Mouse (Mus musculus): ENCODE data around the gene Ncaph2.

Ncaph2 gene

GRCm38 (mm10) chr15:89355241-89356187, at the start of gene Ncaph2, which contains the start of gene Lmf2:
Gene Ncaph2 (plus strand): TSS chr15:89355719.
Gene Lmf2 (minus strand): TSS chr15:89355659.
- no peak for TF ChIP-seq NANOG (IDR thresholded peaks at IDR 0.05; ENCODE audit: borderline replicate concordance, low read length)
- TF ChIP-seq CTCF (conservative IDR thresholded peaks at IDR 0.05; ENCODE audit: low read length), result no peak
- no peak for TF ChIP-seq POU5F1 (IDR thresholded peaks at IDR 0.05; ENCODE audit: borderline replicate concordance, low read length)
- no peaks in the 10 kb centered on the region for H3K27me3 ChIP-seq (ENCODE audit: insufficient read depth, low read length)
- H3K9me3 ChIP-seq (ENCODE audit: low read length), result no peaks in the 10 kb centered on the region
- peaks cover 74% of the 10 kb centered on the region for H3K36me3 ChIP-seq (ENCODE audit: insufficient read depth, low read length)
- peak within 1 kb of the TSS; percentile 98 for H3K4me3 ChIP-seq (replicated peaks; ENCODE audit: low read length)
- H3K4me1 ChIP-seq (replicated peaks; ENCODE audit: low read depth, low read length), result peaks cover 81% of the 10 kb centered on the region

- Histone ChIP-seq H3K36me3 (ENCODE audit: insufficient read depth, low read length) (peaks cover 73% of the 10 kb centered on the region), H3K4me3 (replicated peaks; ENCODE audit: low read length) (no peak overlapping the region), H3K4me1 (replicated peaks; ENCODE audit: low read depth, low read length) (peaks cover 55% of the 10 kb centered on the region), H3K27me3 (ENCODE audit: insufficient read depth, low read length) (no peaks in the 10 kb centered on the region), H3K9me3 (ENCODE audit: low read length) (peaks cover 2% of the 10 kb centered on the region; the same call in 1 of the 2 replicates)
- TF ChIP-seq POU5F1 (IDR thresholded peaks at IDR 0.05; ENCODE audit: borderline replicate concordance, low read length) (no peak), NANOG (IDR thresholded peaks at IDR 0.05; ENCODE audit: borderline replicate concordance, low read length) (no peak), CTCF (conservative IDR thresholded peaks at IDR 0.05; ENCODE audit: low read length) (no peak)
Observed at GRCm38 (mm10) chr15:89305966-89306365, 49.6 kb upstream of the Ncaph2 start.

DNA sequence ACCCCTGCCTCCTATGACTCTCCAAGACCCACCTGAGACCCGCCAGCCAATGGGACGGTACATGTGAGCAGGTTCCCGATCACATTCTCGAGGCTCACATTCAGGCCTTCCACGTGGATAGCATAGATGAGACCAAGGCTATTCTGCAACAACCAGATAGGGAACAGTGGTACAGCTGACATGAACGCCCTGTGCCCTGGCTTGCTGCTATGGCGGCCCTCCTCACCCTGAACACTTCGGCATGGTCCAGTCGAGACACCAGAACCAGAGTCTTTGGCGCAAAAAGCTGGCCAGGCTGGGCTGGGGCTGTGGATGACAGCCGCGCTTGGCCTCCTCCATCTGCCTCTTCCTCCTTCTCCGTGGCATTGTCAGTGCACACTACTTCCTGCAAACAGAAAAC, 48.1 kb upstream of the Ncaph2 start:
- H3K4me3 ChIP-seq (replicated peaks; ENCODE audit: low read length), result no peak overlapping the region
- H3K27me3 ChIP-seq (ENCODE audit: insufficient read depth, low read length), result no peaks in the 10 kb centered on the region
- peaks cover 58% of the 10 kb centered on the region for H3K36me3 ChIP-seq (ENCODE audit: insufficient read depth, low read length)
- TF ChIP-seq NANOG (IDR thresholded peaks at IDR 0.05; ENCODE audit: borderline replicate concordance, low read length), result no peak
- TF ChIP-seq POU5F1 (IDR thresholded peaks at IDR 0.05; ENCODE audit: borderline replicate concordance, low read length), result no peak
- no peak for TF ChIP-seq CTCF (conservative IDR thresholded peaks at IDR 0.05; ENCODE audit: low read length)
- H3K9me3 ChIP-seq (ENCODE audit: low read length), result peaks cover 4% of the 10 kb centered on the region; the same call in 1 of the 2 replicates
- H3K4me1 ChIP-seq (replicated peaks; ENCODE audit: low read depth, low read length), result peaks cover 56% of the 10 kb centered on the region

DNA sequence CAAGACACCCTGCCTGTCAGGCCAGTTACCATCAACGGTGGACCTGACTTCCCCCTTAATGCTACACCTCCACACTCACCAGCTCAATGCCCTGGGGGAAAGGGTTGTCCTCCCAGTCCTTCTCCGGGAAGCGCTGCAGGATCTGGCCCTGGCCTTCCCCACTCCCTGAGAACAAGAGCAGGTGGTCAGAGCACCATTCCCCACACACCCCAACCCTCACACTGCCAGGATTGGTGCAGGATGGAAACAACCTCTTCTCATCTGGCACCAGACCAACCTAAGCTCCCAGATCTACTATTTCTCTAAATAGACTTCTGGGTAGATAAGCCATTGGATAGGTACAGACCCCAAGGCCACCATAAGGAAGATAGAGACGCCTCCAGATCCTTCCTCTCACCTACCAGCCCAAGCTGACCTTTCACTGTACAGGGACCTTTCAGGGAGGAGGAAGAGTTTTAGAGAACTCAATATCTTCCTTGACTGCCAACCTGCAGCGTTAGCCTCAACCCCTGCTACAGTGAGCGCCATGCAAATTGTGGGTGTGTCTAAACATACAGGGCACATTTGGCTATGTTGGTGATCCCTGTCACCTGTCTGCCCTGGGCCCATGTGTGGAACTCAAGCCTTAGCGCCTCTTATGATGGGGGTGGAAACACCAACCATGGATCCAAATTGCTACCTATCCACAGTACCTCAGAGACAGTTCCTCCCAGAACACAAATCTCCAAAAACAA, 46.9 kb upstream of the Ncaph2 start:
- TF ChIP-seq NANOG (IDR thresholded peaks at IDR 0.05; ENCODE audit: borderline replicate concordance, low read length) (no peak), POU5F1 (IDR thresholded peaks at IDR 0.05; ENCODE audit: borderline replicate concordance, low read length) (no peak), CTCF (conservative IDR thresholded peaks at IDR 0.05; ENCODE audit: low read length) (no peak)
- Histone ChIP-seq H3K4me1 (replicated peaks; ENCODE audit: low read depth, low read length) (peaks cover 64% of the 10 kb centered on the region), H3K27me3 (ENCODE audit: insufficient read depth, low read length) (no peaks in the 10 kb centered on the region), H3K9me3 (ENCODE audit: low read length) (peaks cover 4% of the 10 kb centered on the region; the same call in 1 of the 2 replicates), H3K36me3 (ENCODE audit: insufficient read depth, low read length) (peaks cover 46% of the 10 kb centered on the region), H3K4me3 (replicated peaks; ENCODE audit: low read length) (no peak overlapping the region)

- H3K4me1 ChIP-seq (replicated peaks; ENCODE audit: low read depth, low read length), result peaks cover 68% of the 10 kb centered on the region
- TF ChIP-seq CTCF (conservative IDR thresholded peaks at IDR 0.05; ENCODE audit: low read length) (no peak), NANOG (IDR thresholded peaks at IDR 0.05; ENCODE audit: borderline replicate concordance, low read length) (no peak), POU5F1 (IDR thresholded peaks at IDR 0.05; ENCODE audit: borderline replicate concordance, low read length) (no peak)
- H3K4me3 ChIP-seq (replicated peaks; ENCODE audit: low read length), result no peak overlapping the region
- H3K36me3 ChIP-seq (ENCODE audit: insufficient read depth, low read length), result peaks cover 32% of the 10 kb centered on the region
- no peaks in the 10 kb centered on the region for H3K27me3 ChIP-seq (ENCODE audit: insufficient read depth, low read length)
- H3K9me3 ChIP-seq (ENCODE audit: low read length), result peaks cover 4% of the 10 kb centered on the region; the same call in 1 of the 2 replicates
Observed at GRCm38 (mm10) chr15:89309962-89310498, 45.5 kb upstream of the Ncaph2 start.

- no peak overlapping the region for H3K4me3 ChIP-seq (replicated peaks; ENCODE audit: low read length)
- TF ChIP-seq CTCF (conservative IDR thresholded peaks at IDR 0.05; ENCODE audit: low read length) (no peak), POU5F1 (IDR thresholded peaks at IDR 0.05; ENCODE audit: borderline replicate concordance, low read length) (no peak), NANOG (IDR thresholded peaks at IDR 0.05; ENCODE audit: borderline replicate concordance, low read length) (no peak)
- H3K4me1 ChIP-seq (replicated peaks; ENCODE audit: low read depth, low read length), result peaks cover 49% of the 10 kb centered on the region
- no peaks in the 10 kb centered on the region for H3K36me3 ChIP-seq (ENCODE audit: insufficient read depth, low read length)
- peaks cover 4% of the 10 kb centered on the region; the same call in 1 of the 2 replicates for H3K9me3 ChIP-seq (ENCODE audit: low read length)
- no peaks in the 10 kb centered on the region for H3K27me3 ChIP-seq (ENCODE audit: insufficient read depth, low read length)
Observed at GRCm38 (mm10) chr15:89313359-89313758, 42.2 kb upstream of the Ncaph2 start.

GRCm38 (mm10) chr15:89314107-89314506, 41.4 kb upstream of the Ncaph2 start:
- Histone ChIP-seq H3K27me3 (ENCODE audit: insufficient read depth, low read length) (no peaks in the 10 kb centered on the region), H3K4me3 (replicated peaks; ENCODE audit: low read length) (peak overlapping the region; percentile 100), H3K9me3 (ENCODE audit: low read length) (peaks cover 4% of the 10 kb centered on the region; the same call in 1 of the 2 replicates), H3K4me1 (replicated peaks; ENCODE audit: low read depth, low read length) (peaks cover 42% of the 10 kb centered on the region), H3K36me3 (ENCODE audit: insufficient read depth, low read length) (no peaks in the 10 kb centered on the region)
- no peak for TF ChIP-seq CTCF (conservative IDR thresholded peaks at IDR 0.05; ENCODE audit: low read length)
- no peak for TF ChIP-seq POU5F1 (IDR thresholded peaks at IDR 0.05; ENCODE audit: borderline replicate concordance, low read length)
- no peak for TF ChIP-seq NANOG (IDR thresholded peaks at IDR 0.05; ENCODE audit: borderline replicate concordance, low read length)
